Mouse (Mus musculus) gonadal fat pad, adult 2 months (tissue): ENCODE measurements at regions not wholly inside any gene's neighbourhood (a gene's known extent, or its start where the extent isn't known, plus 50 kb on each side); places are given as distances from the start of the nearest gene placed in this dataset.

Source experiments
- DNase-seq: peaks from one replicate; pipeline ENCODE4 v3.0.0-alpha.2; 2012; ENCODE audit warnings: low read depth

DNA sequence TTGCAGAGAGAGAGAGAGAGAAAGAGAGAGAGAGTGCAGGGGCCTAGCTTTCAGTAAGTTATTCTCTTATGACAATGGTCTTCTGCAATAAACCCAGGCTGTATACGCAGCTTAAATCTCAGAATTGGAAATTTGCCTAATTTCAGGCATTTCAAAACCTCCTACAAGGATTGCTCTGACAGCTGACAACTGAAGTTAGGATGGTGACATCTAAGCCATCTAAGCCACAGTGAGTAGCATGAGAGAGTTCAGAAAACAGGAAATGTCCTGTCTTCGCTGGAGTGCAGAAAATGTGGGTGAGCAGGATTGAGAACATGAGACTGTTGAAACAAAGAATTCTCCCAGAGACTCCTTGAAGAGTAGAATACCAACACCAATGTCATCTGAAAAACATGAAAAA, 56.8 kb downstream of the Fam110c start:
- peak; percentile 56 for DNase-seq

DNA sequence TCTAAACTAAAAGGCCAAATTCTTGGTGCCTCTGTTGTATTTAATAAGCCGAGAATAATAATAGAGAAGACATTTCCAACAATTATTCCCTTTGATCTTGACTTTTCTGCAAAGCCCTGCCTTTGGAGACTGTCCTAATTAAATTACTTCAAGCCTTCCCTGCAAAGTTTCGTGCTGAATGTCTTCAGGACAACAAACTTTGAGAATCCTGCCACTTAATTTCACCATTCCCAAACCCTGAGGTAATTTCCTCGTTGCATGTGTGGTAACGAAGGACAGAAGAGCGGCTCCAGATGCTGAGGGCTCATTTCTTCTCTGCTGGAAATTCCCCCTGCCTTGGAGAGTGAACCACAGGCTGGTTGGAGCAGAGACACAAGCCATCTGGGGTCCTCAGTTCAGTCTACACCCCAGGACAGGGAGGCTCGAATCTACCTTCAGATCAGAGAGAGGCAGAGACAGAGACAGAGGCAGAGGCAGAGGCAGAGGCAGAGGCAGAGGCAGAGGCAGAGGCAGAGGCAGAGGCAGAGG, 60.9 kb downstream of the Fam110c start:
- DNase-seq, result no peak

DNA sequence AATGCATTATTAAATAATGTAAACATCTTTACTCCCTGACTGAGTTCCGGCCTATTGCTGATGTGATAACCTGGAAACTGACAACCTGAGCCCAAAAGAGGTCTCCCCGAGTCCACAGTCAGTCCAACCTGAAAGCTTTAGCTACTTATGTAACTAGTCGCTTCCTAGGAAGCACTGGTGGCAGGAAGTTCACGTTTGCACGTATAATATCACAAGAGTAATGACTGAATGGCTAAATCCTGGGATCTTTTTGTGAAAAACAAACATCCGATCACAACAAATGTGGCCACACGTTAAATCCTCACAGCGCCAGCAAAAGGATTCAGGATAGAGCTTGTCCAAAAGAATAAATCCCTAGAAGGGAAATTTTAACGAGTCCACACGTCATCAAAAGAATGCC, 62.7 kb downstream of the Fam110c start:
- DNase-seq, result no peak

GRCm38 (mm10) chr12:31136911-31137310, 63.2 kb downstream of the Fam110c start:
- no peak for DNase-seq

DNA sequence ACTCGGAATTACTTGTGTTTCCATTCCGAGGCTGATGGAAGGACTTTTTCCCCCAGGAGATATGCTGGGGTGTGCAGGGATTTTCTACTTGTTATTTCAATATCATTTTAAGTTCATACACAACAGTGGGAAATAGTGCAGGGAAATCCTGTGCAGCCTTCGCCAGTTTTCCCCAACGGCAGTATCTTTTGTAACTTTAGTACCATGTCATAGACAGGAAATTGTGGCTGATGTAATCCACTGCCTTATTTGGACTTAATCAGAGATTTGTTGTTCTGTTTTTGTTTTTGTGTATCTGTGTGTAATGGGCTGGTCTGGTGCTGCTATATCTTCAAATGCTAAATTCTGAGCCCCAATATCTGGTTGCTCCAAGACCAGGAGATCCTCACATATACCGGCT, 63.8 kb downstream of the Fam110c start:
- no peak for DNase-seq

DNA sequence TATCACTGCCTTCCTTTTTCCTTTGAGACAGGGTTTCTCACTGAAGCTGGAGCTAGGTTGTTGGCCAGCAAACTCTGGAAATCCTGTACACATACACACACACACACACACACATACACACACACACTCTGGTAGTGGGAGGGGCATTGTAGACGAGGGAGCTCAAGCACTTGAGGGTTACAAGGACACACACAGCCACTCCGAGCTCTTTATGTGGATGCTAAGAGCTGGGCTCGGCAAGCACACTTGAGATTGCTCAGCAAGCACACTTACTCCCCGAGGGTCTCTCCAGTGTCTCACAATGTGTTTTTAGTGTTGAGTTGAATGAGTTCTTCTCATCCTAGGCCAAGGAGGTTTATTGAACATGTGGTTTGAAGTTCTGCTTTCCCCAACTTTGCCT, 66.2 kb downstream of the Fam110c start:
- DNase-seq, result no peak

GRCm38 (mm10) chr12:31143266-31143665, 69.6 kb downstream of the Fam110c start:
- DNase-seq, result no peak

- DNase-seq, result no peak
Measured at GRCm38 (mm10) chr12:31145032-31145781, 71.5 kb downstream of the Fam110c start.

- DNase-seq, result no peak
Measured at GRCm38 (mm10) chr12:31148417-31149356, 75.0 kb downstream of the Fam110c start.

GRCm38 (mm10) chr12:31153720-31154119, 80.1 kb downstream of the Fam110c start:
- DNase-seq, result no peak

GRCm38 (mm10) chr12:31154608-31155011, 80.9 kb downstream of the Fam110c start:
- DNase-seq, result no peak

GRCm38 (mm10) chr12:31156154-31156720, 82.6 kb downstream of the Fam110c start:
- DNase-seq, result no peak

- no peak for DNase-seq
Measured at GRCm38 (mm10) chr12:31157453-31157852, 83.1 kb upstream of the Gm6993 start.

DNA sequence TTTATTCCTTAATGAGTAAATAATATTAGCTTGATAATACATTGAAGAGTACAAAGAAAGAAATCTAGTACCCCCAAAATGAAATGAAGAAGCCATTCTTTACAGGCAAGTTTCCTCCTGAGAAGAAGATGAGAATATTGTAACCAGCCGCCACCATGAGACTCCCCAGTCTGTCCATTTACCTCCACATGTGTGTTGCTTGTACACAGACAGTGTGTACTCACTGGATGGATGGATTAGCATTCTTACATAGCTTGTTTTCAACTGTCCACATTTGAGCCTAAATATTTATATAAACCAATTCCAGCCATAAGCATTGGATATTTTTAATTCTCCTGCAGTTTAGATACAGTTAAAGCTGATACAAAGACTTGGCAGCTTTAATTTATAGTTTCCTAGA, 82.7 kb upstream of the Gm6993 start:
- DNase-seq, result no peak

DNA sequence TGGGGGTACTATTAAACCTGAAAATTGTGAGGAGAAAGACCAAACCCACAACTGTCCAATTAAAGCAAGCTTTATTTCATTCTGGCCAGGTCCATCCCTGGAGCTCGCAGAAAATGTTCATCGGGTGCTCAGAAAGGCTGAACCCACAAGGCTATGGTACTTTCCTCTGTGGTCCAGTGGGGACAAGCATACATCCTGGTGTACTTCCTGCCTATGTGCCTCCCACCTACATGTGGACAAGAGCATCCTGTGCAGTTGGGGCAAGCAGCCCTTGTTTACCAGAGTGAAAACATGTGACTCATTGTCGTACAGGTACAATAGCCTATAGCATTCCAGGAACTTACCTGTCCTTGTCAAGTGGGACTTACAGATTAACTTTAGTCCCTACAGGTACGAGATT, 81.7 kb upstream of the Gm6993 start:
- no peak for DNase-seq

DNA sequence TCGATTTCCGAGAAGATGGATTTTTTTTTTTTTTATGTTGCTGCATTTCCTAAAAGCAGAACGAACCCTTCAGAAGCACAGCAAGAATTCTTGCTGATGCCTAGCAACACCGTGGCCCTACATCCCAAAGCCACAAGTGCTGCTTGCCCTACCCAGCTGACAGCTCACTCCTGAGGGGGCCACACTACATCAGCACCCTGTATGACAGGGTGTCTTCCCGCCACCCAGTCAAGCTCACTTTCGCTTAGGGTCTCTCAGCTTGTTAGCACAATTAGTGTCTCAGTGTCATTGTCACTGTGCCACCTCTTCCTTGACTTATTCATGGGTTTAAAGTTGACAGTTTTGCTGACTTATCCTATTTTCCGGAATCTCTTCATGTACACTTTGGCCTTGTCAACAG, 81.2 kb upstream of the Gm6993 start:
- DNase-seq, result no peak

DNA sequence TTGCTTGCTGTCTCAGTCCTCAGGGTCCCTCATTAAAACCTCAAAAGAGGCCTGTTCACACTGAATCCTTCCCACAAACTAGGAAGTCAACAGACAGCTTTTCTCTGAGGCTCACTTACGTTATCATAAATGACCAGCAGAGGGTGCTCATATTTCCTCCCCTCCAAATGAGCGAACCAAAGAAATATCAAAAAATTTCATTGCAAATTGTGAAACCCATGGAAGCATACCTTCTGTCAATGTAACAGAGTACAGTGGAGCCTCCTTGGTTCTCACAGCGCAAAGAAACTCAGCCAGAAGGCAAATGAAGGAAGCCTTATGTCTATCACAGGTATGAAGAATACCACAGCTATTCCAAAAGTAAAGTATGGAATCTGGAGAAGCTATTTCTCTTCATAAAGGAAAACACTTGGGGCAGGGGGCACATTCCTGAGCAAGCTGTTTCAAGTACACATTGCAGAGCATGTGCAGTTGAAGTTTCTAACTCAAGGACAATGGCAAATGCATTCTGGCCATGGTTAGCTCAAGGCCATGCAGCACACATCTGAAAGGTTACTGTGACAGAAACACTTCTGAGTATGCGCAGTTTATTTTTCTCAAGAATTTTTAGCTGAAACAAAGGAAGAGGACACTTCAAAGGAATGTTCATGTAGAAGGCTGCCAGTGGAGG, 72.2 kb upstream of the Gm6993 start:
- DNase-seq, result no peak

DNA sequence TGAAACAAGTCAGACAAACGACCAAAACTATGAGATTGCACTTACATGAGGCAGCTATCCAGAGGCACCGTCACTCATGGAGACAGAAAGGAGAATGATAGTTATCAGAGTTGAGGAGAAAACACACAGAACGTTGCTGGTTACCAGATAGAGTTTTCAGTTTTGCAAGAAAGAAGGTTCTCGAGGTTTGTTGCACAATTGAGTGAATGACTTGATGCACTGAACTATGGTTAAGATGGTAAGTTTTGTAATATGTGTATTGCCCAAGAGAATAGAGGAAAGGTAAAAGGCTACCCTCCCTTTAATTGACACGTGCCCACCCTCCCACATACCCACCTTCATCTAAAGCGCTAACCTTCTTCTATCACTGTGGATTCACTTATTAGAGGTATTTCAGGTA, 70.5 kb upstream of the Gm6993 start:
- peak; percentile 85 for DNase-seq

DNA sequence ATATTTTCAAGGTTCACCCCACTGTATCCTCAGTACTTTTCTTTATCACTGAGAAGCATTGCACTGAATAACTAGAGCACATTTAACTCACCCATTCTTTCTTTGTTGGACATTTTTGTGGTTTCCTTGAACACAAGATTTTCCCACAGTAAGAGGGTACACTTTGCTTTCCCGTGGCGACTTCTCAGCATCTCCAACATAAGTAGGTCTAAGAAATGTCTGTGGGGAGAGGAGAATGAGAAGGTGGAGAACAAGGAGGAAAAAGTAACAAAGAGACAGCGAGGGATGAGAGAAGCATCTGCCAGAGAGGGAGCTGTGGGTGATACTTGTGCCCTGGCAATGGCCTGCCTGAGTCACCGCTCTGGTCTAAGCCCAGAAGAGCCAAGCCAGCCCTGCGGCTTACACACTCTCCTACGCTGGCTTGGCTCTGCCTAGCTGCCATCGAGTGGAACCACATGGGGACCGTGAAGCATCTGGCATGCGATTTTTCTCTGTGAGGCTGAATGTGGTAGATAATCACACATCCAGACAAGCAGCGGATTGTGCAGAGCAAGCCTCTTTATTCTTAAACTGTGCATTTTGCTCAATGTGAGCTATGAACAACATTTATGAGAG, 69.9 kb upstream of the Gm6993 start:
- DNase-seq, result no peak

- no peak for DNase-seq
Measured at GRCm38 (mm10) chr12:31171992-31172391, 68.6 kb upstream of the Gm6993 start.
